Mouse (Mus musculus) heart, embryonic 11.5 days (tissue): ENCODE measurements around the gene Prune2. TPM values are rescaled to one million over a fixed set of nuclear protein-coding genes. Genes with fewer than 3 reads are reported as not detected.

Source experiments
- ATAC-seq: fragments of 200-750 bp; cut with Nextera tagmentation; replicated peaks from 2 replicates; pipeline ENCODE4 v1.8.0; 2017; ENCODE audit warnings: moderate library complexity; ENCODE audit not compliant: insufficient number of reproducible peaks, low FRiP score, low TSS enrichment
- H3K27ac ChIP-seq: fragments of 300-500 bp; sonication (generic); 2 replicates; pipeline ENCODE4 v1.5.1; 2014; ENCODE audit warnings: mild to moderate bottlenecking, low read depth, low read length
- H3K27me3 ChIP-seq: fragments of 300-500 bp; sonication (generic); 2 replicates; pipeline ENCODE4 v1.6.1; 2014; ENCODE audit warnings: mild to moderate bottlenecking, low read length, mixed read lengths; ENCODE audit not compliant: control insufficient read depth, insufficient read depth
- H3K36me3 ChIP-seq: fragments of 300-500 bp; sonication (generic); 2 replicates; pipeline ENCODE4 v1.6.1; 2014; ENCODE audit warnings: mild to moderate bottlenecking, low read length, moderate library complexity, mixed read lengths; ENCODE audit not compliant: control insufficient read depth, insufficient read depth
- H3K4me1 ChIP-seq: fragments of 300-500 bp; sonication (generic); 2 replicates; pipeline ENCODE4 v1.6.1; 2014; ENCODE audit warnings: low read length; ENCODE audit not compliant: control insufficient read depth, insufficient read depth
- H3K4me2 ChIP-seq: fragments of 300-500 bp; sonication (generic); 2 replicates; pipeline ENCODE4 v1.6.1; 2014; ENCODE audit warnings: mild to moderate bottlenecking, moderate library complexity
- H3K4me3 ChIP-seq: fragments of 300-500 bp; sonication (generic); 2 replicates; pipeline ENCODE4 v1.5.1; 2014; ENCODE audit warnings: low read depth, low read length
- H3K9ac ChIP-seq: fragments of 300-500 bp; sonication (generic); 2 replicates; pipeline ENCODE4 v1.6.1; 2014; ENCODE audit warnings: mild to moderate bottlenecking, low read depth, low read length, moderate library complexity
- H3K9me3 ChIP-seq: fragments of 300-500 bp; sonication (generic); replicated peaks from 2 replicates; pipeline ENCODE4 v1.6.1; 2016; ENCODE audit warnings: low read length; ENCODE audit not compliant: control insufficient read depth
- WGBS: fragments of 180-500 bp; shearing (Covaris S2); extraction: QIAGEN DNeasy Blood & Tissue Kit; methylation state at CpG from one replicate; pipeline ENCODE4 v1.1.7; 2014; ENCODE audit not compliant: insufficient replicate concordance; 5-methylcytosine and 5-hydroxymethylcytosine counted together
- polyA plus RNA-seq: library from polyadenylated mRNA; unstranded; fragments of >200 nt; fragmentation: Nextera tagmentation; extraction: Ambion mirVana; gene quantifications from 2 replicates; pipeline ENCODE4 v1.2.1, GENCODE M21; 2014

The Prune2 gene
- polyA plus RNA-seq, 1 experiment from 2014 or later: 9.8 TPM

DNA sequence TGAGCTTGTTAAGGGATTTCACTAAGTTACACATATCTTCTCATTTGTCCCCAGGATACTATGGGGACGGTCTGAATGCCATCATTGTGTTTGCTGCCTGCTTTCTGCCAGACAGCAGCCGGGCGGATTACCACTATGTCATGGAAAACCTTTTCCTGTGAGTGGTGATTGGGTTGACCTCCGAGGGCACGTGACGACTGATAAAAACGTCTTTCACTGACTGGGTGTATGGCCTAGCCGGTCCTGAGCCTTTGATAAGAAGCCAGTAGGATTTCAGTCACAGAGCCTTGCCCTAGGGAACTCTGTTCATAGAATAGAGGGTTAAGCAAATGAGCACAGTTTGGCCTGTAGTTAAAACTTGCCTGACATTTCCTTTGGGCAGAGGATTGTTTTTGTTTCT lies 243.1 kb downstream of the Prune2 start:
- WGBS: 5% methylated on average over 8 of the region's 8 CpGs
- H3K4me3 ChIP-seq: no peak overlapping the region
- peak; percentile 52; the same call in 1 of the 2 replicates for ATAC-seq
- H3K9ac ChIP-seq: no peak overlapping the region
- H3K27me3 ChIP-seq: 0 out of 2 replicates have a peak, but pooled peaks cover 8% of the 10 kb centered on the region
- H3K9me3 ChIP-seq: no peaks in the 10 kb centered on the region
- no peak overlapping the region for H3K4me2 ChIP-seq
- H3K27ac ChIP-seq: peak overlapping the region; percentile 4; the same call in 1 of the 2 replicates
- H3K36me3 ChIP-seq: no peaks in the 10 kb centered on the region
- 0 out of 2 replicates have a peak, but pooled peaks cover 6% of the 10 kb centered on the region for H3K4me1 ChIP-seq

DNA sequence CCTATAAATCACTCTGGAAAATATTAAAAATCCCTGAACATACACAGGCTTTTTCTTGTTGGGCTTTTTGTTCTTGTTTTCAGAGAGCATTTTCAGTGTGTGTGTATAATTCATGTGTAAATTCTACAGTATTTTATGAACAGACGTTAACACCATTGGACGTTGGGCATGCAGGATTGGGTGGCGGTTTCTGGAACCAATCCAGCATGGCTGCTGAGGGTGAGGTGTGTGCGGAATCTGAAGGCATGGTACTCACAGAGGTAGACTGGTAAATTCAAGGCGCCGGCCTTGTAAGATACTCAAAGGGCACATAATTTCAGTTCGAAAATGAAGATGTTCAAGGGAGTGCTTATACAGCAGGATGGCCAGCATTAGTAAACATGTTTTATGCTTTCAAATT lies 251.2 kb downstream of the Prune2 start:
- WGBS: 85% methylated on average over 7 of the region's 7 CpGs
- no peak overlapping the region for H3K27ac ChIP-seq

DNA sequence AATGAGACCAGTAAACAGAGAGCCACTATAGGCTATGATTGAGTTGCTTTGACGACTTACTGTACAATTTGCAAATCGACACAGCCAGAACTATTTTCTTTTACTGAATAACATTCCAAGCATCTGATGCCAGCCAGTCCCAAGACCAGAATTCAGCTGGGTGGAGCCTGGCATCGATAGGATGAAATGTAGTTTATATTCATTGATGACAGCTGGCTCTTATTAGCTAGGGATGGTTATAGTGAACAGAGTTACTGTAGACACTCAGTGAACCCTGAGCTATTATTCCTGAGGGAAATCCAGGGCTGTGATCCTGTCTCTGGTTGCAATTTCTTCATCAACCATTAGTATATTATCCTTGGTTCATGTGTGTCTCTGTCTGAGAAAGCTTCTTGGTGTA lies 254.6 kb downstream of the Prune2 start:
- Histone ChIP-seq H3K4me3 (no peak overlapping the region), H3K9me3 (no peaks in the 10 kb centered on the region), H3K27ac (no peak overlapping the region), H3K27me3 (no peaks in the 10 kb centered on the region), H3K36me3 (no peaks in the 10 kb centered on the region), H3K4me1 (no peaks in the 10 kb centered on the region), H3K9ac (no peak overlapping the region), H3K4me2 (no peak overlapping the region)
- ATAC-seq: no peak
- 80% methylated on average over 3 of the region's 3 CpGs for WGBS

More for the DNA sequence above, 251.2 kb downstream of the Prune2 start:
- H3K4me3 ChIP-seq: no peak overlapping the region
- no peaks in the 10 kb centered on the region for H3K27me3 ChIP-seq
- no peak overlapping the region for H3K4me2 ChIP-seq
- no peaks in the 10 kb centered on the region for H3K9me3 ChIP-seq
- H3K4me1 ChIP-seq: no peaks in the 10 kb centered on the region
- no peak overlapping the region for H3K9ac ChIP-seq
- no peaks in the 10 kb centered on the region for H3K36me3 ChIP-seq
- ATAC-seq: no peak

DNA sequence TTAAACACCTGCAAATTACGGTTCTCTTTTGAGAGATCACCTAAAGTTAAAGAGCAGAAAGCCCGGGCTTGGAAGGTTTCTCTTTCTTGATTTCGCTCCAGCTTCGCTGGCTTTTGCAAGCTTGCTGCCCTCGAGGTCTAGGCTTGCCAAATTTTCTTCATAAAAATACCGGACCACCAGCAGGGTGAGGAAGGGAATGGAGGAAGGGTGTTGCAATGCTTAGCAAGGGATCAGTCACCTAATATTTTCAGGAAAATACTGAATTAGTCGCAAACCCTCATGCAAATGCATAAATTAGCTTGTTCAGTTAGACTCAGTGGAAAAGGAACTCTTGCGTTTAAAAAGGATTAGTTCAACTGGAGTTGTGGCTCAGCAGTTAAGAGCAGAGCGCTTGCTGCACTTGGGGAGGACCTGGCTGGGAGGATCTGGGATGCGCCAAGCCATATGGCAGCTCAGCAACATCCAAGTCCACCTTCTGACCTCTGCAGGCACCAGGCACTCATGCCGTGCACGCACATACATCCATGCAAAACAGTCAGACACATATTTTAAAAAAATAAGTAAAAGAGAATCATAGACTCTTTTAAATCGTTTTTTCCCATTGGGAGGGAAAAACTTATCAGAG lies 259.1 kb downstream of the Prune2 start:
- Histone ChIP-seq H3K36me3 (no peaks in the 10 kb centered on the region), H3K4me3 (no peak overlapping the region), H3K27me3 (no peaks in the 10 kb centered on the region), H3K9me3 (no peaks in the 10 kb centered on the region), H3K27ac (no peak overlapping the region), H3K4me2 (no peak overlapping the region), H3K9ac (no peak overlapping the region), H3K4me1 (no peaks in the 10 kb centered on the region)
- ATAC-seq: no peak
- 82% methylated on average over 13 of the region's 13 CpGs for WGBS

DNA sequence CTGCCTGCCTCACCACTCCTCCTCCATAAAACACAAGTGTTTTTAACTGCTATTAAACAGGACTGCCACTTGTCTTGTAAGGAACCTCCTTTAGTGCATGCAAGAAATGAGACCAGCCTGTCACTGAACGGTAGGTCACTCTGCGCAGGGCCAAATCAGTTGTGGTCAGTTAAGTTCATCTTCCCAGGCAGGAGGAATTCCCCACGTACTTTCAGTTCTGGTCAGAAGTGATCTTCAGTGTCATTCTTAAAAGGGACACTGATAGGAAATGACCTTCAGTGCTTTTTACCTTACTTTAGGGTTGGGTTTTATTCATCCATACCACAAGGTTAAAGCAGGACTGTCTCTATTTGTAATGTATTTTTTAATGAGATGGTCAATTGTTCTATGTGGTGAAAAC lies 262.3 kb downstream of the Prune2 start:
- H3K36me3 ChIP-seq: no peaks in the 10 kb centered on the region
- H3K9me3 ChIP-seq: no peaks in the 10 kb centered on the region
- 71% methylated on average over 3 of the region's 3 CpGs for WGBS
- no peak overlapping the region for H3K9ac ChIP-seq
- H3K4me2 ChIP-seq: no peak overlapping the region
- H3K4me1 ChIP-seq: no peaks in the 10 kb centered on the region
- no peak overlapping the region for H3K4me3 ChIP-seq
- ATAC-seq: no peak
- no peak overlapping the region for H3K27ac ChIP-seq
- no peaks in the 10 kb centered on the region for H3K27me3 ChIP-seq

DNA sequence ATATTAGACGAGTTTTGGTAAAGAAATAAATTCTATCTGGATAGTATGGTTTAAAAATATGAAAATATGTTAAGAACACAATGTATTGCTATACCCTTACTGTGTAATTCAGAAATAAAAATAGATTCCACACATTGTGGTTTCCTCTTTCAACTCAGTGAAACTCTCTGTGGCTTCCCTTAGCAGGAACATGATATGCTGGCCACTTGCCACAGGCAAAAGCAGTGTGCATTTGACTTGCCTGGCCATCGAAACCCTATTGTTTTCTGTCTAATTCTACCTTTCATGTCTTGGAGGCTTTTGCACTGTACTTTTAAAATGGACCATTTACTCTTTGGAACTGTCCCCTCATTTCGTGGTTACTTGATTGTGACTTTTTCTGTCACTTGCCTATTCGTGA lies 267.9 kb downstream of the Prune2 start:
- H3K4me2 ChIP-seq: no peak overlapping the region
- no peak for ATAC-seq
- no peaks in the 10 kb centered on the region for H3K4me1 ChIP-seq
- no peak overlapping the region for H3K27ac ChIP-seq
- no peaks in the 10 kb centered on the region for H3K27me3 ChIP-seq
- no peaks in the 10 kb centered on the region for H3K36me3 ChIP-seq
- no peak overlapping the region for H3K4me3 ChIP-seq
- H3K9me3 ChIP-seq: no peaks in the 10 kb centered on the region
- H3K9ac ChIP-seq: no peak overlapping the region
- WGBS: 69% methylated on average over 4 of the region's 4 CpGs

DNA sequence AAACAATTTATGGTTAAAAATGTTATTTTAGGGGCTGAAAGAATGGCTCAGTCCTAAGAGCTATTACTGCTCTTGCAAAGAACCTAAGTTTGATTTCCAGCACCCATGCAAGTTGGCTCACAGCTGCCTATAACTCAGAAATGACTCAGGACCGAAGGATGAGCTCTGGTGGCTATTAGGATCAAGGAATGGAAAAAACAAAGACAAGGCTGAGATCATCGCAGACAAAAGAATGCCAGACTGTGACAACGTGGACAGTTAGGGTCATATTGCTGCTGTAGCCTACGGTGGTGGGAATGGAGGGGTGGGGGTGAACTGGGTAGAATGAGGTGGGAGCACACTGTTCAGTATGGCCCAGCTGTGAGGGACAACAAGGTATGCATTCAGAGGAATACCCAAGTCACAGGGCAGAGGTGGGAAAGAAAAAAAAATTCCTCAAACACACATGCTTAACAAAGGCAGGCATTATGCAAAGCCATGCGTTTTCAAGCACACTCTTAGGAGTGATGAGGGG lies 269.7 kb downstream of the Prune2 start:
- Histone ChIP-seq H3K9me3 (no peaks in the 10 kb centered on the region), H3K36me3 (no peaks in the 10 kb centered on the region), H3K4me2 (no peak overlapping the region), H3K4me1 (no peaks in the 10 kb centered on the region), H3K9ac (no peak overlapping the region), H3K4me3 (no peak overlapping the region), H3K27ac (no peak overlapping the region), H3K27me3 (no peaks in the 10 kb centered on the region)
- 60% methylated on average over 5 of the region's 5 CpGs for WGBS
- ATAC-seq: no peak

DNA sequence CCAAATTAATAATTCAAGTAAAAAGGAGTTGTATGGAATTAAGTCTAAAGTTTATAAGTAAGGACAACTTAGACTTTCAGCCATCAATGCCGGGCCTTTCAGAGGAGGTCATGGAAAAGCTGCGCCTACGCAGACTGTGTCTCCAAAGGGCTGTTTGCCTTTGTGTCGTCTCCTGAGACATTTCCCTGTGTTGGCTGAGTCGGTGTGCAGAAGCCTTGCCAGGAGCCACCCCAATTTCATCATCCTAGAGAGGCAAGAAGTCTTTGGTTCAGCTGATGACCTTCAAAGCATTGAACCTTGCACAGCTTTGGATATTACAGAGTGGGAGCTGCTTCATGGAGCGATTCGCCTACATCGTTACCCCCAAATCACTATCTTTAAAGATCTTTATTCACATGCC lies 270.2 kb downstream of the Prune2 start:
- Histone ChIP-seq H3K9me3 (no peaks in the 10 kb centered on the region), H3K4me2 (no peak overlapping the region), H3K36me3 (no peaks in the 10 kb centered on the region), H3K27me3 (no peaks in the 10 kb centered on the region), H3K4me3 (no peak overlapping the region), H3K4me1 (no peaks in the 10 kb centered on the region), H3K9ac (no peak overlapping the region), H3K27ac (no peak overlapping the region)
- no peak for ATAC-seq
- 89% methylated on average over 8 of the region's 8 CpGs for WGBS

DNA sequence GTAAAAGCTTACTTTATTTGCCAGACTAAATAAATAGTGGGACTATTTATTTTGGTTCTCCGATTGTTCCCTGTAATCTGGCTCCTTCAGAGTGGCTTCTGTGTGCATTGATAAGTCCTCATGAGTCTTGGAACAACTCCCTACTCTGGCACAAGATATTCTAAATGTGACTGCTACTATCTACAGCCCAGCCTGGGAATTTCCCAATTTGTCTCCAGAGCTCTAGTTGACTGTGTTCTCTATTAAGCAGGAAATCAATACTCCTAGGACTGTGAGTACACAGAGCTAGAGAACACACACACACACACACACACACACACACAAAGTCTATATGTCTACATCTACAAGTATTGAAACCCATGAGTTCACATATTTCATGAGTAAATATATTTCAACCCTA lies 274.1 kb downstream of the Prune2 start:
- WGBS: 46% methylated on average over 1 of the region's 1 CpGs
- H3K27ac ChIP-seq: no peak overlapping the region
- no peaks in the 10 kb centered on the region for H3K36me3 ChIP-seq
- no peaks in the 10 kb centered on the region for H3K4me1 ChIP-seq
- no peak overlapping the region for H3K4me3 ChIP-seq
- H3K9ac ChIP-seq: no peak overlapping the region
- ATAC-seq: no peak
- H3K4me2 ChIP-seq: no peak overlapping the region
- H3K9me3 ChIP-seq: no peaks in the 10 kb centered on the region
- no peaks in the 10 kb centered on the region for H3K27me3 ChIP-seq
